Mouse (Mus musculus) 3134 (cell line): Measurements from ENCODE around the gene Eps8.

Experiments
- DNase-seq: peaks from one replicate; pipeline ENCODE4 v3.0.0-alpha.2; 2011; ENCODE audit warnings: low spot score; ENCODE audit not compliant: insufficient read length; ENCODE audit errors: extremely low read depth

Eps8 gene

GRCm38 (mm10) chr6:137437902-137438580 lies 216.6 kb downstream of the Eps8 start:
- no peak for DNase-seq

- DNase-seq = no peak
These were observed 217.2 kb downstream of the Eps8 start for GRCm38 (mm10) chr6:137437486-137437885.

GRCm38 (mm10) chr6:137433521-137434137 lies 221.0 kb downstream of the Eps8 start:
- no peak for DNase-seq
